Mouse (Mus musculus): Measurements from ENCODE around the gene Dhx35. TPM values are rescaled to one million over a fixed set of nuclear protein-coding genes. Genes with fewer than 3 reads are reported as not detected.

Gene Dhx35
- total RNA-seq (2022) = 10 to 100 TPM; 12.7 to 24.7 (median 17.1) TPM

DNA sequence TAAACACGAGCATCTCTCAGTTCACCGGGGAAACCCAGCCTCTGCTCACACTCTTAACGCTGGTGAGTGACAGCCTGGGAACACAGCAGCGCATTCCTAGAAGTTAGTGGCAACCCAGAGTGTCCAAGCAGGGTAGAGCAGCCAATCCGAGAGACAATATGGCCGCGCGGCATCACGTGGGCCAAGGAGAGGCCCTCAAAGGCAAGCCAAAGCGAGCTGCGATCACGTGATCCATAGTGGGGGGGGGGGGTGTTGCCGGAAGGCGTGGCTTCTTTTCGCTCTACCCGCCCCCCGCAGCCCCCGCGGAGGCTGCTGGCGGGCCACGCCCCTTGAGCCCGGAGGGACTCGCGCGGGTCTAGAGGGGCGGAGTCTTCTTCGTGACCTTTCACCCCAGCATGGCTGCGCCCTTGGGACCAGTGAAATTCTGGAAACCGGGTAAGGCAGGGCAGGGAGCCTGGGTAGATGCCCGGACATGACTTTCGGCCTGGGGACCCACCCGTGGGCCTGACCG is at the start of gene Dhx35:
TSS of gene Dhx35 (plus strand) at position 314 of the 511 bp plus-strand sequence.
- DNase-seq = peak; percentile 93

DNA sequence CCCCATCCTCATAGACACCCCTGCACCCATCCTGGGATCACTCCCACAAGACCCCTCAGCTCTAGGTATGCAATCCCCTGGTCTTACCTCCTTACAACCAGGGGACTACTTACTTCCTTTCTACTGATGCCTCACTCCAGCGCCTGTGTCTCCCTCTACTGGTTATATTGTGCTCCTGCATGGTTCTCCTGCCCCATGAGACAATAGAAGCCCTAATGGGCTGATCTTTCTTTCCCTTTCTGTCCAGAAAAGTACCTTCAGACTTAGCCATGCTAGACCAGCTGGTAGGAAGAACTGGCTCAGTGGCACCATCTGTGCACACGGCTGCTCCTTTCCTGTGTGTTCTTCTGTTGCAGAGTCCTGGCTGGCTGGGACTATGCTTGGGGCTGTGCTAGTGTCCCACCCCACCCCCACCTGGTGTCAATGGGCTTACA is 49.5 kb upstream of the Dhx35 start:
- DNase-seq = no peak

GRCm38 (mm10) chr2:158746164-158746563 is 48.4 kb upstream of the Dhx35 start:
- no peak for DNase-seq

- DNase-seq = no peak
These were observed 45.2 kb upstream of the Dhx35 start for GRCm38 (mm10) chr2:158749366-158749765.

DNA sequence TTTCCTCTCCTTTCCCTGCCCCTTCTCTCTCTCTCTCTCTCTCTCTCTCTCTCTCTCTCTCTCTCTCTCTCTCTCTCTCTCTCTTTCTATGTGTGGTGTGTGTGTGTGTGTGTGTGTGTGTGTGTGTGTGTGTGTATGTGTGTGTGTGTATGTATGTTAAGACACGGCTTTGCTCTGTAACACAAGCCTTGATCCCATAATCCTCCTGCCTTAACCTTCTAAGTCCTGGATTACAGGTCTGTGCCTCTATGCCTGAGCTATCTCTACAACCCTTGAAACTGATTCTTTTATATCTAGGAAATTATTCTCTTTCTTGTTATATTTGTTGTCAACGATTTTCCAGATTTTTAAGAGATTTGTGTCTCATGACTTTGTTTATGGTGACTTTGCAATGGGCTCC is 34.4 kb upstream of the Dhx35 start:
- no peak for DNase-seq

DNA sequence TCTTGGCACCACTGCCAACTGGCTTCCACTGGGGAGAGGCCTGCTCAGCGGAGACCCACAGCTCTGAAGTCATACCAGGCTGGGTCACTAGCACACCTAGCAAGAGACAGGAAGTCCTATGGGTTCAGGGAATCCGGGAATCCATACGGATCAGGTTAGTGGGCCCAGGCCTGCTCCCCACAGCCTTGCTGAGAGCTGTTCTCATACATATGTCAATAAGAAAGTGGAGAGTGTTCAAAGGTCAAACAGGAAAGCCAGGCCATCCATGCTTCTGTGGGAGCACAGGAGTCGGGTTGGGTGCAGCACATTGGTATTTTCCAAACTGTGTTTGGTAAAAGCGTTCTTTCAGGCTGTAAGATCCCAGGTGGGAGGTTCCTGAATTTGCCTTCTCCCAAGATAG is 32.3 kb upstream of the Dhx35 start:
- no peak for DNase-seq

- DNase-seq = peak; percentile 94
These were observed 26.8 kb upstream of the Dhx35 start, which contains the start of gene Fam83d for GRCm38 (mm10) chr2:158767742-158768339. Fam83d (plus strand) TSS chr2:158768093.

GRCm38 (mm10) chr2:158768350-158768749 is 26.3 kb upstream of the Dhx35 start:
- no peak for DNase-seq

DNA sequence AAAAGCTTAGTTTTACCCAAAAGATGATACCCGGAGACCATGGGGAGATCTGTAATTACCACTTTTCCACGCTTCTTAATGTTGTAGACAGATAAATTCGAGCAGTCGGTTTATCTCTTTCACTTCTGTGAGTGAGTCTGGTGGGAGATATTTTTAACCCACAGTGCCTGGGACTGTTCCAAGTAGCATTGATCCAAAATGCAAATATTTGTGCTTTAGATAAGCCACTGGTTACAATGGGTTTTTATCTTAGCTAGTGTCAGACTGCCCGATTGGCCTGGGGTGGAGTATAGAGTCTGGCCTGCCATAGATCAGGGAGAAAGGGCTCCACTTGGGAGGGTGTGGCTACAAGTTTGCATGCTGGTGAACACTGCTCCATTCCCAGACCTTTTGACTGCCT is 25.8 kb upstream of the Dhx35 start:
- no peak for DNase-seq

GRCm38 (mm10) chr2:158770126-158770757 is 24.4 kb upstream of the Dhx35 start:
- DNase-seq = no peak

GRCm38 (mm10) chr2:158771066-158771763 is 23.4 kb upstream of the Dhx35 start:
- no peak for DNase-seq

DNA sequence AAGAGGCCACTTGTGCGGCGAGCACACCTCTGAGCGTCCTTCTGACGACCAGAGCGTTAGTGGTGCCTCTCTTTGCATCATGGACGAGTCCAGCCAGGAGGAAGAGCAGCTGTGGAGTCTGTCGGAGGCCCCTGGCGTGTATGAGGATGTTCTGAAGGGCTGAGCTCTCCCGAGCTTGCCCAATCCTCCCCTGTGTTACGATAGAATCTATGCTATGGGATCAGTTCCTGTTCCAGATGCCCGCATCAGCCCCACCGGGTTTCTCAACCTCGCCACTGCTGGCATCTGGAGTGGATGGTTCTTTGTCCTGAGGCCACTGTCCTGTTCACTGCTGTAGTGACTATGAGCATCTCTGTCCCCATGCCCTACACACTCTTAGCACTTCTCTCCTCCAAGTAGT is 21.8 kb upstream of the Dhx35 start:
- no peak for DNase-seq

GRCm38 (mm10) chr2:158774886-158775285 is 19.7 kb upstream of the Dhx35 start:
- no peak for DNase-seq

DNA sequence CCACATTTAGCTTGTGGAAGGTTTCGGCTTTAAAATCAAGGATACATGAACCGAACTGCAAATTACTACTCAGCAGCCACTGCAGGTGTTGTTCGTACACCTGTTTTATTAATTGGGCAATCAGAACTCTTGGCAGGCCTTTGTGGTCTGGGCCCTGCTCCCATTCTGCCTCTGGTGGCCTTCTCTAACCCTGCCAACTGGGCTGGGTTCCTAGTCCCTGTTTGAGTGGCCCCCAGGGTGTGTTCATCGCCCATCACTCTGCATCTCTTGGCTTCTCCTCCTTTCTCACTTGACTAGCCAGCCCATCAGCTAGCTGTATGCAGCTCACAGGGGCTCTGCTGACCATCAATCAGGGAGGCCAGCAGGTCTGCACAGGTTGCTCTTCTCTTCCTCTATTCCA is 17.9 kb upstream of the Dhx35 start:
- no peak for DNase-seq

GRCm38 (mm10) chr2:158777490-158777889 is 17.1 kb upstream of the Dhx35 start:
- DNase-seq = no peak

- DNase-seq = no peak
These were observed 16.3 kb upstream of the Dhx35 start for GRCm38 (mm10) chr2:158778349-158778748.

GRCm38 (mm10) chr2:158781126-158781525 is 13.5 kb upstream of the Dhx35 start:
- DNase-seq = no peak

- DNase-seq = no peak
These were observed 7.4 kb upstream of the Dhx35 start for GRCm38 (mm10) chr2:158786927-158787795.

DNA sequence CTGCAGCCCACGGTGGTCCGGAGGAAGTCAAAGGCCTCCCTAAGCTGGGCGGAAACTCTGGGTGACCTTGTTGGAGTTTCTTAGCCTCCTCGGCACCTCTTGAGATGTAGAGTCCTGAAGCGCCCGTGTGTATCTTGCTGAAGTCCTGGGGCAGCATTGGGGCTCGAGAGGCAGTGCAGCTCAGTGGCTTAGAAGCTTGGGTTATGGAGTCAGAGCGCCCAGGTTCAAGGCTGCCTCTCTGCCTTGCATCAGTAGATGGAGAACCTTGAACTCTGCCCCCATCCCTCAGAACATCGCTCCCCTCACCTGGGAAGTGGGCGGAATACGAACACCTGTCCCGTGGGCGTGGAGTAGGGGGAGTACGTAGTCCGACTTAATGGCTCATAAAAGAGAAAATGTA is 436 bp downstream of the Dhx35 start:
- peak; percentile 30 for DNase-seq

- DNase-seq = no peak
These were observed 1.3 kb downstream of the Dhx35 start for GRCm38 (mm10) chr2:158795875-158796274.

DNA sequence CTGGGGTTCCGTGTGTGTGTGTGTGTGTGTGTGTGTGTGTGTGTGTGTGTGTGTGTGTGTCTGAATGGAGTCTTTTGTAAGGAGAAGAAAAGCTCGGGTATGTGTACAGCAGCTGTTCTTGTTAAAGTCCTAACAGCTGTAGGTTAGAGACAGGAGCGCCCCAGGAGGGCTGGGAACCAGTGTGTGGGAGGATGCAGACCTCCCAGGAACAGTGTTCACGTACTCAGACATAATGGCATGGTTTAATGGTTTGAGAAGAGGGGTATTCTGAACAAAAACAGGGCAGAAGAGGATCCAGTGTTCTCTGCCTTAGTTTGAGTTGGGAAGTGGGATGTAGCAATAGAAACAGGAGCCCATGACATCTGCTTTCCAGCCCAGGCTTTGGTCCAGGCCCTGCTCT is 4.7 kb downstream of the Dhx35 start:
- no peak for DNase-seq

- no peak for DNase-seq
These were observed 6.2 kb downstream of the Dhx35 start for GRCm38 (mm10) chr2:158800788-158801187.

DNA sequence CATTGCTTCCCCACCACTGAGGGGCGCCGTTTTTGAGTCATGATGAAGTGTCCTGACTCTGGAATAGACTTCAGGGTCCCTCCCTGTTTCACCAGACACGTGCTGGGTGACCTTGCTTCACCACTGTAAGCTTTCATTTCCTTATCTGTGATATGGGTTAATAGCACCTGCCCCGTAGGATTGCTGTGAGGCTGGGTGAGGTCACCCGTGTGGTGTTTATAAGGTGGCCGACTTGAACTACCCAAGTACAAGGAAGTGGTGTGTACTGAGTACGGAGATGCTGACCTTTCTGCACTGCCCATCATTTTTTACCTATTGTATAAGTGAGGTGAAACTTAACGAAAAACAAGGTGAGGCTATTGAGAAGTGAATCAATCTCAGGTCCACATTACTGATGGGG is 9.0 kb downstream of the Dhx35 start:
- no peak for DNase-seq

Data from adrenal gland, adult 8-10 months (tissue).